Mouse (Mus musculus) spleen, postnatal 14 days (tissue): ENCODE data around the gene Cul4a.

Source experiments
- DNase-seq, 2 experiments: peaks; one replicate each; pipeline ENCODE4 v3.0.0; 2021 to 2022; ENCODE audit warnings: low spot score in 2 of 2

The Cul4a gene

DNA sequence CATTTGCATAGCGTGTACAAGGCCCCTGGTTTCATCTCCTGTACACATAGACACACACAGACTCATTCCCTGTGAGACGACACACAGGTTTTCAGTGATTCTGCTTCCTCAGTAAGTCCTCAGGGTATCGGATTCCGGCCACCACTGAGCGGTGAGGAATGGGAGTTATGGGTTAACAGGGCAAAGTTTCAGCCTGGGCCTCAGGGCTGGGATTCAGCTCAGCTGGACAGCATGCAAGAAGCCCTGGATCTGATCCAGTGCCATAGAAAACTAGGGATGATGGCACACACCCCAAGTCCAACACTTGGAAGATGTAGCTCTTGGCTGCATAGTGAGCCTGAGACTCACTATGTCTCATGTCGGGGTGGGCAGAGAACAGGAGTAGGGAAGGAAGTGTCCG is 74.5 kb downstream of the Cul4a start:
- DNase-seq, result no peak

DNA sequence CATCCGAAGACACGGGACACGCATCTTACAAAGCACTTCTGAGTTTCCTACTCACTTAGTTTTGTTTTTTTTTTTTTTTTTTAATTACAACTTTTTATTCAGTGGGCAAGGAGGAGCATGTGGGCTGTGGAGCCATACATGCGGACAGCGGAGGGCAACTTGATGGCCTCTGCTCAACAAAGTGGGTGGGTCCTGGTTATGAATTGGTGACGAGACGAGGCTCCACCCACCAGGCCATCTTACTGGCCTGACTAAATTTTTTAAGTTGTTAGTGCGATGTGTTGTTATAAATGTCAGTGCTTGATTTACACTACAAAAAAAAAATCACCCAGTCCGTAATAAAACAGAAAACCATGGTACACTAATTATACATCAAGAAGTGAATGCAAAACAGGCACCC is 75.0 kb downstream of the Cul4a start:
- no peak for DNase-seq

DNA sequence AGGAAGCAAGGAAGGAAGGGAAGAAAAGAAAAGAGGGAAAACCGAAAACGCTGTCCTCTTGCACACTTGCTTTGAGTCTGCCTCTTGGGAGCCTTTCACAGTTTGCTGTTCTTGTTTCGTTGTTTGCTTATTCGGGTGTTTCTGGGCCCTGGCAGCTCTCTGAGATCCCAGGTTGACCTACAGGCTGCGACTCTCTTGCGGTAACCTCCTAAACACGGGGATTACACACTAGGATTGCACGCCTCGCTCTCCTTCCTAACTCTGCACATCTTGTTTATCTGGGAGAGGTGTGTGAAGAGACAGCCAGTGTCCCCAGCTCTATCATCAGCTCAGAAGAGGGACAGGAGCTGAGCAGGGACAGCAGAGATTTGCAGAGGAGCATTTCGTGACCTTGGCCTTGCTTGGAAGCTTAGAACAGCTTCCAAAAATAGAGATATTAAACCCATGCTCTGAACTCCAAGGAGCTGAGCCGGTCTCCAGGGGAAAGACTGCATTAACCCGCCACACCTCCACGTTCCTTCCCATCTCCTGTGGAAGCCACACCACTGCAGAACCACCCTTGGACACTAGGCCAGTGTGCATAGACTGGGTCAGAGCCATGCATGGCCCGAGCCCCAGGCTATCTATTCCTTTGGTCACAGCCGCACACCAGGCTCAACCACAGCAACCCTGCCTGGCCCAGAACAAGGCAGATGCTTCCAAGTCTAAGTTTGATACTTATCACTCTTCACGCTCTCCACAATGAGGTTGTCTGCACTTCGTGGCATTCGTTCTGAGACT is 75.7 kb downstream of the Cul4a start:
- DNase-seq, result no peak

DNA sequence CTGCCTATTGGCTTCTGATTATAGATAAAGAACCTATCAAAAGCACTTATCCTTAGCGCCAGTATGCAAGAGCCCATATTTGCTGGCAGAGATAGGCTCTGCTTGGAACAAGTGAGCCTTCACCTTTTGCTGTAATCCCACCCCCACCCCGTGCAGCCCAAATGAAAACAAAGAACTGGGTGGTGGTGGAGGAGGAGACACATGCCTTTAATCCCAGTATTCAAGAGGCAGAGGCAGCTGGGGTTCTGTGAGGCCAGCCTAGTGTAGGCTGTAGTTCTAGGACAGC is 76.2 kb downstream of the Cul4a start:
- DNase-seq, result no peak

DNA sequence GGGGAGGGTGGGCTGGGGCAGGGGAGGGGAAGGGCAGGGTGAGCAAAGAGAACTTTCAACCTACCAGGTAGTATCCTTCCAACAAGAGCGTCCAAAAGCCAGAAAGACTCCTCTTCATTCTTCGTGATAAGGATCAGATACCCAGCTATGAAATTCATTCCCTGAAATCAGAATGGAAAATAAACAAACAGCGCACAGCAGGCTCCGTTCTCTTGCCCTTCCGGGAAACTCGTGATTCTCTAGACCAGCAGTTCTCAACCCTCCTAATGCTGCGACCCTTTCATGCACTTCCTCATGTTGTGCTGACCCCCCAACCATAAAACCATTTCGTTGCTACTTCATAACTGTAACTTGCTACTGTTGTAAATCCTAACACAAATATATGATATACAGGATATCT is 81.4 kb downstream of the Cul4a start:
- DNase-seq, result no peak

DNA sequence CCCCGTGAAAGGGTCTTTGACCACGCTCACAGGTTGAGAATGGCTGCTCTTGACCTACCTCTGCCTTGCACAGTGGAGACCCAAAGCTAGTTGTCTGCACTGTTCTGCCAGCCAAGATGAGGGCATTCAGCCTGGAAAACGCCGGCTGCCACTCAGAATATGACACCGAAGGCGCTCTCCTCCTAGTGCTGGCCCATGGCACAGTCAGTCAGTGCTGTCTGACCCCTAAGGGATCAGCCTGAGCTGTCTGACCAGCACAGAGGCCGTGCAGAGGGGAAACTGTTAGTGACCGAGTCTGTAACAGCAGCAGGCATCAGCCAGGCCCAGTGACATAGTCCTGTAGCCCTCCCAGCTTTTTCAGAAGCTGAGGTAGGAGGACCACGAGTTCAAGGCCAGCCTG is 81.8 kb downstream of the Cul4a start:
- DNase-seq, result no peak

DNA sequence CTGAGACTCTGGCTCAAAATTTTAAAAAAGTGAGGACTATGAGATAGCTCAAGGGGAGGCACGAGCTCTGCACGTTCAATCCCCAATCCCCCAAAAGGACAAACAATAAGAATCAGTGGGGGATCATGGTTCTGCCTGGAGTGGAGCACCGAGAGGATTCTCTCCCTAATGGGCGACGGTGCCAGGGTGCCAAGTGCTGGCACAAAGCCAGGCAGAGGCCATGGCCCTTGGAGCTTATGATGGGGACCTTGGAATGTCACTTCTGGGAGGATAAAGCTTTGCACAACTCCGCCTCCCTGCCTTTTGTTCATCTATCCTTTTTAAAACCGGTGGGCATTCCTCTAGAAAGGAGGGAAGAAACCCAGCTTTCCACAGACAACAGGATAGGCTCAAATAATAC is 82.2 kb downstream of the Cul4a start:
- no peak for DNase-seq

DNA sequence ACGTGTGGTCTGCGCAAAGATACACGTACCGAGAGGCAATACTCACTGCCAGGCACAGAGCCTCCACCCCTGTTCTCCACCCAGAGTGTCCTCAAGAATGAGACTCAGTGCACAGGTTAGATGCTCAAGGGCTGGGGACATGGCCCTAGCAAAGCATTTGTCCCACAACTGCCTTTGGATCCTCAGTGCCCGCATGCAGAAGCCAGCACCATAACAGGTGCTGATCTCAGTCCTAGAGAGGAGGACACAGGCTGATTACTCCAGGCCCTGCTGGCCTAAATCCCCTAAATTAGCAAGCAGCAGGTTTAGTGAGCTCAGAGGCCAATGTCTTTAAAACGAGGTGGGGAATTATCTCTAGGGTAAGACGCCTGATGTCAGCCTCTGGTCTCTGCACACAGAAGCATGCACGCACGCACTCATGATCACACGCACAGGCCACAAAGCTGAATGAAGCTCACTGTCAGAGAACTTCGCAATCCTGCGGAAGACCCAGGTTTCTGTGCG is 82.7 kb downstream of the Cul4a start:
- no peak for DNase-seq

DNA sequence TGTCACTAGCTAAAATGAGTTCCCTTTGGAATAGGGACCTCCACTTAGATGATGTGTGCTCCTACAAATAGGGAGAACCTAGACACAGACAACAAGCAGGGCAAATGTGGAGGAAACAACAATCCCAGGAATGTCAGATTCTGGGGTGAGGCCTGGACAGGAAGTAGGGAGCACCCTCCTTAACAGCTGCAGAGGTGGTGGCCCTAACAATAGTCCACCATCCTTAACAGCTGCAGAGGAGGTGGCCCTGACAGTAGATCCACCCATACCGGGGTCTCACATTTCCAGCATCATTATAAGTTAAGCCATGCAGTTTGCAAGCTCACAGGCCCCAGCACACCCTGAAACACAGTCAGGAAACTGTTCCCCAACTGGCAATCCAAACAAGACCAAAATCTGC is 83.4 kb downstream of the Cul4a start:
- no peak for DNase-seq

DNA sequence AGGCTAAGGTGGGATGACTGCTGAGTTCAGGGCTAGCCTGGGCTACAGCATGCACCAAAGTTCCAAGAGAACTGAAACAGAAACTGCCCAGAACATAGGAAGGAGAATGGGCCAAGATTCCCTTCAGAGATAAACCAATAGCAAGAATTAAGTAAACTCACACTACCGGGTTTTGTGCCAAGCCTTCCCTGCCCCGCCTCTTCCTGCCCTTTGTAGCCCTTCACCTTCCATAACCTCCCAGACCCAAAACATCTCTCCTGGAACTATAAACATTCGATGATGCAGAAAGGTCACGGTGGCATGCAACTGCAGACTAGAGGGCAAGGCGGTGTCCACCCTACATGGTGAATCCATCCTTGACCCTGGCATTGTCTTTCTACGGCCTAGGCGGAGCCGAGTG is 84.8 kb downstream of the Cul4a start:
- DNase-seq, result no peak

DNA sequence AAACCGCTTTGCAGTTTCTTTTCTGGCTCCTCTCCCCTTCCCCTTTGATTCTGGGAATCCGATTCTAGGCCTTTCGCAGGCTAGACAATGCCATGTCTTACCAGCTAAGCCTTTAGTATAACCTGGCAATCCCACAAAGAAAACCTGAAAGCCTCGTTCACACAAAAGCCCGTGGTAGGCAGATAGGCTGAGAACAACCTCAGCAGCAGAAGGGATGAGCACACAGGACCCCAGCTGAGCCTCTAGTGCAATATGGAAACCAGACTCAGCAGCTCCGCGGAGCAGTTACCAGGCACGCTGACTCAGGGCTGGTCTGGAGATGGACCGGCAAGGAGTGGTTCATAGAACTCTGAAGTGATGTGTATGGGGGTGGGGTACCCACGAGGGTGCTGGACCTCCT is 89.4 kb downstream of the Cul4a start:
- DNase-seq, result no peak

DNA sequence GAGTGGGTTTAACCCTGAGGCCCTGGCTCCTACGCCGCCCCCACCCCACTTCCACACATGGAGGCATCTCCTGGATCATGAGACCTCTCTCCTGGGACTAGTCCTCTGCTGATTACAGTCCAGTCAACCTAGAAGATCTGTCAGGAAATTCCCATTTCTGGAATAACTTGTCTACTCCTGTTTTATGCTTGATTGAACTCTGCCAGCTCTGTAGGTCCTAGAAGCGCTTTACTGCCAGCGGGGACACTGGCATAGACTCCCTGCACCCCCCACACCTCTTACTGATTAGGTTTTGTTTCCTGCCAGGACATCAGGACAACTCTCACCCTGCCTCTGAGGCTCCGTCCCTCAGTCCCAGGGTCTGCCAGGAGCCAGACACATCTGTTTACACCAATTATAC is 92.1 kb downstream of the Cul4a start:
- DNase-seq, result no peak
